Mouse (Mus musculus) thymus, adult 2 months (tissue): Measurements from ENCODE around the gene Ube2d3. TPM values are rescaled to one million over a fixed set of nuclear protein-coding genes. Genes with fewer than 3 reads are reported as not detected.
"Not testable (repeated sequence)": the region's sequence is repeated elsewhere in the genome, so short reads cannot be mapped to it uniquely, and the experiment has no call there.

Experiments
- DNase-seq: peaks from one replicate; pipeline ENCODE4 v3.0.0; 2021
- H3K27ac ChIP-seq: fragments of 200-500 bp; 2 replicates; pipeline ENCODE4 v1.5.1; 2012; ENCODE audit warnings: low read length, control low read depth; ENCODE audit not compliant: control insufficient read depth, insufficient read depth
- H3K27me3 ChIP-seq: fragments of 200-500 bp; 2 replicates; pipeline ENCODE4 v1.6.1; 2012; ENCODE audit warnings: mild to moderate bottlenecking, low read length, moderate library complexity, mixed read lengths; ENCODE audit not compliant: control insufficient read depth, insufficient read depth
- H3K36me3 ChIP-seq: fragments of 200-500 bp; 2 replicates; pipeline ENCODE4 v1.6.1; 2012; ENCODE audit warnings: mild to moderate bottlenecking, low read length, moderate library complexity; ENCODE audit not compliant: control insufficient read depth, insufficient read depth
- H3K4me1 ChIP-seq: fragments of 200-500 bp; replicated peaks from 2 replicates; pipeline ENCODE4 v1.6.1; 2012; ENCODE audit warnings: low read length; ENCODE audit not compliant: control insufficient read depth, insufficient read depth
- H3K4me3 ChIP-seq: fragments of 200-500 bp; 2 replicates; pipeline ENCODE4 v1.5.1; 2012; ENCODE audit warnings: mild to moderate bottlenecking, low read length, control low read depth, moderate library complexity; ENCODE audit not compliant: control insufficient read depth, insufficient read depth
- CTCF ChIP-seq: fragments of 200-500 bp; IDR thresholded peaks from 2 replicates; pipeline ENCODE4 v1.5.1; 2012; ENCODE audit warnings: mild to moderate bottlenecking, control low read depth, low read length, moderate library complexity, borderline replicate concordance; ENCODE audit not compliant: control insufficient read depth, poor library complexity, insufficient read depth; ENCODE audit errors: extremely low read depth
- POLR2A ChIP-seq: fragments of 200-500 bp; IDR thresholded peaks from 2 replicates; pipeline ENCODE4 v1.6.1; 2012; ENCODE audit warnings: mild to moderate bottlenecking, low read length, control low read depth, moderate library complexity; ENCODE audit not compliant: control insufficient read depth, poor library complexity, insufficient read depth; ENCODE audit errors: extremely low read depth
- WGBS: fragments of 180-500 bp; shearing (Covaris S2); methylation state at CpG from one replicate; pipeline ENCODE4 v1.1.7; 2018; 5-methylcytosine and 5-hydroxymethylcytosine counted together
- polyA plus RNA-seq: library from polyadenylated mRNA; depleted of rRNA; stranded (reverse); fragments of >200 nt; gene quantifications from 2 replicates; pipeline ENCODE4 v1.2.3, GENCODE M21; 2012

The Ube2d3 gene
- polyA plus RNA-seq, 1 experiment, result 552 TPM

DNA sequence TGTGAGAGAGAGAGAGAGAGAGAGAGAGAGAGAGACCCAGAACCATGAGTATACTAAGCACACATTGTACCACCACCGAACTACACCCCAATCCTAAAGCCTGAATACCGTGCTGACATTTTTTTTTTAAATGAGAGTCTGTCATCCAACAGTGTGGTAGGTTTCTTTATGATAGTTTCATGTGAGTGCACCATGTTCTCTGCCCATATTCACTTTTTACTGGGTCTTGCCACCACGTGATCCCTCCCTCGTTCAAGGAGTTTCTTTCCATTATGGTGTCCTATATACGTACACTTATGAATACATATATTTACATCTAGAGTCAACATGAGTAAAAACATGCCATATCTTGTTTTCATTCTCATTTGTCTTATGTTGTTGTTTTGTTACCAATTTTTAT, 48.4 kb downstream of the Ube2d3 start:
- no peaks in the 10 kb centered on the region for H3K36me3 ChIP-seq
- TF ChIP-seq POLR2A (no peak), CTCF (no peak)
- H3K27me3 ChIP-seq, result no peaks in the 10 kb centered on the region
- no peak for DNase-seq
- H3K27ac ChIP-seq, result no peak overlapping the region
- WGBS, result 40% methylated on average over 5 of the region's 5 CpGs
- H3K4me3 ChIP-seq, result peak overlapping the region; percentile 99; the same call in 1 of the 2 replicates
- peaks cover 5% of the 10 kb centered on the region for H3K4me1 ChIP-seq

GRCm38 (mm10) chr3:135487803-135488202, 49.9 kb downstream of the Ube2d3 start:
- H3K27me3 ChIP-seq, result no peaks in the 10 kb centered on the region
- no peaks in the 10 kb centered on the region for H3K36me3 ChIP-seq
- no peak overlapping the region for H3K27ac ChIP-seq
- no peak for DNase-seq
- no peak overlapping the region for H3K4me3 ChIP-seq
- WGBS, result 96% methylated on average over 4 of the region's 4 CpGs
- TF ChIP-seq POLR2A (no peak), CTCF (no peak)
- H3K4me1 ChIP-seq, result peaks cover 5% of the 10 kb centered on the region

DNA sequence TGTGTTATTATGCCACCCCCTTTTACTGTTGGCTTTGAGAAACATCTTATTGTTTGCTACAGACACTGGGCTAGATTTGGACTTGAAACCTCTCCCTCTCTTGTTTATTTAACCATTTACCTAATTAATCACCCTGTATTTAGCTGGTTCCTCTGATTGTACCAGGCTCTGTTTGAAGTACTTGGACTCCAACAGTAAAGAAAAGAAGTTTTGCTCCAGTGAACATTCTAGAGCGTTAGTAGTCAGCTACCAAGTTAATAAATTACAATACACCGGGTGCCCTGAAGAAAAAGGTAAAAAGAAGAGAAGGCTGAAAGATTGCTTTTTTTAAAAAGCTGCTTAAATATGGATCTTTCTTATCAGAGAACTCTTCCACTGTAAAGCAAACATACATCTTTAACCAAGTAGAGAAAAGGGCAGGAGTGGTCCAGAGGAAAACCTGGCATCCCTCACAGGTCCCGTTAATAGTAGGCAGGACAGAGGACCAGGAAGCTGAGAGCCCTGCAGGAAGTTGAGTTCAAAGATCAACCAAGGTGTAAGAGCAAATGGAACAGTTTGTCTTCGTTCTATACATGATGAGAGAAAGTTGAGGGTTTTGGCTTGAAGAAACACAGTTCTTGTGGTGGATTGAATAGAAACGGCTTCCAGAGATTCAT, 52.0 kb downstream of the Ube2d3 start:
- WGBS, result 95% methylated on average over 5 of the region's 5 CpGs
- Histone ChIP-seq H3K4me3 (no peak overlapping the region), H3K27me3 (no peaks in the 10 kb centered on the region), H3K4me1 (peaks cover 3% of the 10 kb centered on the region), H3K27ac (no peak overlapping the region), H3K36me3 (no peaks in the 10 kb centered on the region)
- DNase-seq, result no peak
- TF ChIP-seq CTCF (no peak), POLR2A (no peak)

DNA sequence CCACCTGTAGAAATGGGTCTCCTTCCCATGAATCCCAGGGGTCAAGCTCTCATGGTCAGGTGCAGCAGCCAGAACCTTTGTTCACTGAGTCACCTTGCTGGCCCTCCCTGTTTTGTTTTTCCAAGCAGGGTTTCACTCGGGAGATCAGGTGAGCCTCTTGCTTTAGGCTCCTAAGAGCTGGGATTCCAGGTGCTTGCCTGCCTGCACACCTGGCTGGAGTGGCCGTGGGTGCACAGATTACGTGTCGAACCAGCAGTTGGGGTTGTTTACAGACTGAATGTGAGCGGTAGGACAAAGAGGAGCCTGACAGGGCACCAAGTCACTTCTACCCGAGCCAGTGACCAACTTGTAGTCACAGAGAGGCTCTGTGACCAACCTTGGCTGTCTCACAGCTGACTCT, 53.2 kb downstream of the Ube2d3 start:
- 95% methylated on average over 6 of the region's 6 CpGs for WGBS
- Histone ChIP-seq H3K27ac (no peak overlapping the region), H3K36me3 (no peaks in the 10 kb centered on the region), H3K27me3 (no peaks in the 10 kb centered on the region), H3K4me1 (no peaks in the 10 kb centered on the region; the same call in 1 of the 2 replicates), H3K4me3 (no peak overlapping the region)
- TF ChIP-seq POLR2A (no peak), CTCF (no peak)
- no peak for DNase-seq

DNA sequence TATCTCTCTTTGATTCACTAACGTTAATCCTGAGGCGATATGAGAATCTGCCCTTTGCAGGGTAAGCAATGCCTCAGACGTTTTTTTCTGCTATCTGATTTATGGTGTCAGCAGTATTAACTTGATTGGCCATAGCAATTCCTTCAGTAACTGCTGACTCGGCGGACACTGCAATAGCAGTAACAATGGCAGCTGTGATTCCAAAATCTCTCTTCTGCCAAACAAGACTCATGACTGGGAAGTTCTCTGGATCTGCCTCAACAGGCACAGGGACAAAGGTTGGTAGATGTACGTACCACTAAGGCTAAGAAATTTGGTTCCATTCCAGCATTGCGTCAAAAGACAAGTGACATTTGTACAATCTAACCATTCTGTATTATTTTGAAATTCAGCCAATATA, 55.4 kb downstream of the Ube2d3 start:
- 95% methylated on average over 7 of the region's 7 CpGs for whole genome bisulfite sequencing
- not testable (repeated sequence) for H3K4me1 ChIP-seq, H3K36me3 ChIP-seq, H3K27ac ChIP-seq, DNase-seq, H3K27me3 ChIP-seq, H3K4me3 ChIP-seq

- not testable (repeated sequence) for H3K36me3 ChIP-seq, H3K4me3 ChIP-seq, H3K27ac ChIP-seq, H3K27me3 ChIP-seq, H3K4me1 ChIP-seq, DNase-seq
- 81% methylated on average over 4 of the region's 4 CpGs for WGBS
Observed at GRCm38 (mm10) chr3:135497956-135498355, 60.0 kb downstream of the Ube2d3 start.

GRCm38 (mm10) chr3:135498891-135499290, 60.9 kb downstream of the Ube2d3 start:
- WGBS, result 93% methylated on average over 5 of the region's 5 CpGs
- H3K36me3 ChIP-seq, result no peaks in the 10 kb centered on the region
- H3K27ac ChIP-seq, result no peak overlapping the region
- H3K27me3 ChIP-seq, result no peaks in the 10 kb centered on the region
- no peaks in the 10 kb centered on the region for H3K4me1 ChIP-seq
- DNase-seq, result no peak
- H3K4me3 ChIP-seq, result no peak overlapping the region
- TF ChIP-seq CTCF, result no peak
- no peak for TF ChIP-seq POLR2A
